Mouse (Mus musculus) ES-E14 (cell line): Measurements from ENCODE around the gene Klk1b5. TPM values are rescaled to one million over a fixed set of nuclear protein-coding genes. Genes with fewer than 3 reads are reported as not detected.

Experiments used
- DNase-seq: peaks from one replicate; pipeline ENCODE4 v3.0.0-alpha.2; 2013; ENCODE audit warnings: low read depth, low spot score
- H3K27ac ChIP-seq: 2 replicates; pipeline ENCODE4 v1.5.1; 2012; ENCODE audit warnings: low read depth, mild to moderate bottlenecking, low read length, moderate library complexity, mixed read lengths; ENCODE audit not compliant: poor library complexity, insufficient read depth, severe bottlenecking
- H3K36me3 ChIP-seq: 2 replicates; pipeline ENCODE4 v1.6.1; 2012; ENCODE audit warnings: mild to moderate bottlenecking, low read length, moderate library complexity, mixed read lengths; ENCODE audit not compliant: control insufficient read depth, poor library complexity, insufficient read depth, severe bottlenecking
- H3K4me1 ChIP-seq, 2 experiments: fragments of 150-350 bp in 1 of 2; sonication (generic) in 1 of 2; 2 replicates each; pipeline ENCODE4 v1.6.1; 2012; ENCODE audit warnings: low read length in 2 of 2, mild to moderate bottlenecking in 1 of 2, mixed read lengths in 1 of 2; ENCODE audit not compliant: control insufficient read depth in 2 of 2, insufficient read depth in 2 of 2, poor library complexity in 1 of 2
- H3K4me3 ChIP-seq, 2 experiments: fragments of 150-350 bp in 1 of 2; sonication (generic) in 1 of 2; 2 replicates each; pipeline ENCODE4 v1.5.1; 2012; ENCODE audit warnings: low read length in 2 of 2, low read depth in 1 of 2, mild to moderate bottlenecking in 1 of 2, mixed read lengths in 1 of 2; ENCODE audit not compliant: insufficient read depth in 1 of 2, poor library complexity in 1 of 2, severe bottlenecking in 1 of 2
- H3K9ac ChIP-seq: 2 replicates; pipeline ENCODE4 v1.6.1; 2012; ENCODE audit warnings: low read depth, mild to moderate bottlenecking, low read length, mixed read lengths; ENCODE audit not compliant: poor library complexity, insufficient read depth, severe bottlenecking
- H3K9me3 ChIP-seq: fragments of 150-350 bp; sonication (generic); 2 replicates; pipeline ENCODE4 v1.6.1; 2012; ENCODE audit warnings: low read depth, mild to moderate bottlenecking, low read length; ENCODE audit not compliant: control insufficient read depth, insufficient read depth
- CHD2 ChIP-seq: IDR thresholded peaks from 2 replicates; pipeline ENCODE4 v1.6.1; 2014; ENCODE audit warnings: mild to moderate bottlenecking, low read depth, low read length, inconsistent platforms
- HCFC1 ChIP-seq: IDR thresholded peaks from 2 replicates; pipeline ENCODE4 v1.6.1; 2012; ENCODE audit warnings: low read length, inconsistent platforms, borderline replicate concordance; ENCODE audit not compliant: insufficient read depth
- MAFK ChIP-seq: IDR thresholded peaks from 2 replicates; pipeline ENCODE4 v1.6.1; 2014; ENCODE audit warnings: mild to moderate bottlenecking, low read depth, low read length, inconsistent platforms; ENCODE audit not compliant: insufficient read depth
- ZC3H11A ChIP-seq: IDR thresholded peaks from 2 replicates; pipeline ENCODE4 v1.6.1; 2012; ENCODE audit warnings: low read depth, mild to moderate bottlenecking, inconsistent platforms, low read length, borderline replicate concordance
- ZNF384 ChIP-seq: IDR thresholded peaks from 2 replicates; pipeline ENCODE4 v1.6.1; 2012; ENCODE audit warnings: low read depth, low read length, inconsistent platforms
- in situ Hi-C, 2 experiments: fragments of 600-800 bp; cut with MboI; formaldehyde crosslinking; loops; one replicate each; pipeline ENCODE4 v1.15.1; 2025; ENCODE audit warnings: low sequenced_read_pairs in 2 of 2, inconsistent platforms in 1 of 2; ENCODE audit not compliant: unreplicated experiment in 2 of 2
- total RNA-seq: library from RNA; depleted of rRNA; stranded (reverse); fragments of 300-350 nt; gene quantifications from 2 replicates; pipeline ENCODE4 v1.2.3, GENCODE M21; 2012

Gene Klk1b5
- total RNA-seq, 1 experiment: not detected

DNA sequence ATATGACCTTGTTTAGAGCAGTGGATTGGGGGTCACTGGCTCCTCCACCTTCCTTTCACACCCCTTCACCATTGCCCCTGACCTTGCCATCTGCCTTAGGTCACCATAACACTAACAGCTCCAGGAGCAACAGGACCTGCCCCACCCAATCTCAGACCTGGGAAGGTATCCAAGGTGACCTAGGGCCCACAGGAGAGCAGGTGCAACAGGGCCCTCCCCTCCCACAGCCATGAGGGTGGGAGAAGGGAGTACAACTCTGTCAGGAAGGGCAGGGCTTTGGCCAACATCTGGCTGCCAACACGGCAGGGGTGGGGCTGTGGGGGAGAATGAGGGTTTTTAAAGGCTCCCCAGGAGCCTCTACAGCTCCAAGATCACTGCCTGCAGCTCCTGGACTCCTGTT, 9.3 kb downstream of the Klk1b5 start, which contains the start of gene Klk1:
Gene Klk1 (plus strand): TSS at position 285 of the 400 bp plus-strand sequence.
- peaks cover 3 to 9% of the 10 kb centered on the region in 2 experiments; a peak in 2 of 4 replicates for H3K4me1 ChIP-seq
- no peaks in the 10 kb centered on the region for H3K36me3 ChIP-seq
- in situ Hi-C loops: no loop called here
- no peak within 1 kb of the TSS for H3K27ac ChIP-seq
- no peak within 1 kb of the TSS for H3K4me3 ChIP-seq
- H3K9ac ChIP-seq: no peak within 1 kb of the TSS
- TF ChIP-seq HCFC1: no peak
- TF ChIP-seq CHD2: no peak
- TF ChIP-seq ZNF384: no peak
- no peak for TF ChIP-seq MAFK
- TF ChIP-seq ZC3H11A: no peak
- no peaks in the 10 kb centered on the region for H3K9me3 ChIP-seq
- no peak for DNase-seq

DNA sequence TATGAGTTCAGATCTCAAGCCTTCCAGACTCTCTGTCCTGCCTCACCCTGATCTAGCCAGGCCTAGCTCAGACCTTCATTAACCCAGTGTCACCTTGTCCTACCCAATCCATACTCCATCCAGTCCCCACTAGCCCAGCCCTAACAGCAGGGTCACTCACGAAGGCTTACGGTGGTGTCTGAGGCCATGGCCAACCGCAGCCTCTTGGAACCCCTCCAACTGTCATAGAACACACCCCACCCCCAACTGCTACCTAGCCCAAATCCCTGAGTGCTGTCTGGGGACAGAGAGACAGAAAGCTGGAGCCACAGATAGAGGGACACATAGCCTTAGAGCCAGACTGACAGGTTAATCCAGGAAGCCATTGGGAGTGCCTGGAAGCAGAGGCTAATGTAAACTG, 20.2 kb downstream of the Klk1b5 start, which contains the start of gene Gm36864:
Gene Gm36864 (plus strand): TSS at position 269 of the 400 bp plus-strand sequence.
- TF ChIP-seq ZC3H11A (no peak), MAFK (no peak), CHD2 (no peak), HCFC1 (no peak), ZNF384 (no peak)
- Histone ChIP-seq H3K36me3 (no peaks in the 10 kb centered on the region), H3K4me3 (no peak within 1 kb of the TSS), H3K9me3 (no peaks in the 10 kb centered on the region), H3K9ac (no peak within 1 kb of the TSS), H3K4me1 (peaks cover 0 to 6% of the 10 kb centered on the region in 2 experiments; a peak in 1 of 4 replicates), H3K27ac (no peak within 1 kb of the TSS)
- DNase-seq: no peak
- in situ Hi-C loops: no loop called here

DNA sequence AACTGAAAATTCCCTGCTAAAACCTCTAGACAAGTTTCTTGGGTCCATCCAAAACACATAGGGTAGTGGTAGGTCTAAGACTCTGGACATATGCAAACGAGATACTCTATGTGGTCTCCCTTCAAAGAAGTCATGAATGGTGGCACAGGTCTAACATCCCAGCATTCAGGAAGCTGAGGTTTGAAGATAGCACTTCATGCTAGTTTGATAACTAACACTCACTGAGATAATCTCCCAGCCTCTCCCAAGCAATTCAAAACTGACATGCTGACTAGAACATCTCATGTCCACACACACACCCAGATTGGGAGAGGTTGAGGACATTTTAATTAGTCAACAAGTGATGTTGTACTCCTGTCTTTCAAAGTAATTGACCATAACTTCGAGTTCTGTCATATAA, 24.2 kb downstream of the Klk1b5 start:
- Histone ChIP-seq H3K27ac (no peak overlapping the region), H3K9me3 (no peaks in the 10 kb centered on the region), H3K4me1 (peaks cover 0 to 6% of the 10 kb centered on the region in 2 experiments; a peak in 1 of 4 replicates), H3K36me3 (no peaks in the 10 kb centered on the region; the same call in 1 of the 2 replicates), H3K9ac (no peak overlapping the region), H3K4me3 (no peak overlapping the region)
- TF ChIP-seq ZNF384: no peak
- no peak for TF ChIP-seq CHD2
- no peak for TF ChIP-seq HCFC1
- no peak for TF ChIP-seq MAFK
- TF ChIP-seq ZC3H11A: no peak
- DNase-seq: no peak
- in situ Hi-C loops: no loop called here

DNA sequence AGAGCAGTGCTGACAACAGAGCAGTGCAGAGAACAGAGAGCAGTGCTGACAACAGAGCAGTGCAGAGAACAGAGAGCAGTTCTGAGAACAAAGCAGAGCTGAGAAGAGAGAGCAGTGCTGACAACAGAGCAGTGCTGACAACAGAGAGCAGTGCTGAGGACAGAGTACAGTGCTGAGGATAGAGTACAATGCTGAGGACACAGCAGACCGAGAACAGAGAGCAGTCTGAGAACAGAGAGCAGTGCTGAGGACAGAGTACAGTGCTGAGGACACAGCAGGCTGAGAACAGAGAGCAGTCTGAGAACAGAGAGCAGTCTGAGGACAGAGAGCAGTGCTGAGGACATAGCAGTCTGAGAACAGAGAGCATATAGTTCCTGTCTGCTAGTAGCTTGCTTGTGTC, 25.0 kb downstream of the Klk1b5 start:
- H3K27ac ChIP-seq: peak overlapping the region; percentile 53; the same call in 1 of the 2 replicates
- DNase-seq: no peak
- no peak for TF ChIP-seq ZC3H11A
- TF ChIP-seq HCFC1: no peak
- TF ChIP-seq MAFK: no peak
- no peak for TF ChIP-seq CHD2
- TF ChIP-seq ZNF384: no peak
- H3K9ac ChIP-seq: no peak overlapping the region
- H3K4me3 ChIP-seq: no peak overlapping the region
- peaks cover 0 to 9% of the 10 kb centered on the region in 2 experiments; a peak in 1 of 4 replicates for H3K4me1 ChIP-seq
- H3K36me3 ChIP-seq: no peaks in the 10 kb centered on the region; the same call in 1 of the 2 replicates
- in situ Hi-C loops: no loop called here
- no peaks in the 10 kb centered on the region for H3K9me3 ChIP-seq

DNA sequence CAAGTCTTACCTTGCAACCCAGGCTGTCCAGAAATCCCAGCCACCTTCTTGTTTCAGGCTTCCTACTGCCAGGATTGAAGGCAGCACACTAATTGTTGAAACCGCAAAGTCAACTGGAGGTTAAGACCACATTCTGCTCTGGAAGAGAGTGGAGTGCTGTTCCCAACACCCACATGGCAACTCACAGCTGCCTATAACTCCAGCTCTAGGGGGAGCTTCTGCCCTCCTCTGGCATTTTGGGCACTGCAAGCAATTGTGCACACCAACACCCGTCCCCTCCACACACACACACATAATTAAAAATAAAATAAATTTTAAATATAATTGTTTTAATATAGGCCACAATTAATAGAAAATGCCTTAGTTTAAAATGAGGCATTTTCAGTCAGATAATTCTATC, 25.4 kb downstream of the Klk1b5 start:
- Histone ChIP-seq H3K9me3 (no peaks in the 10 kb centered on the region), H3K27ac (no peak overlapping the region), H3K36me3 (no peaks in the 10 kb centered on the region; the same call in 1 of the 2 replicates), H3K9ac (no peak overlapping the region), H3K4me1 (peaks cover 0 to 5% of the 10 kb centered on the region in 2 experiments; a peak in 1 of 4 replicates), H3K4me3 (no peak overlapping the region)
- in situ Hi-C loops: no loop called here
- DNase-seq: no peak
- TF ChIP-seq HCFC1: no peak
- TF ChIP-seq ZNF384: no peak
- TF ChIP-seq ZC3H11A: no peak
- TF ChIP-seq CHD2: no peak
- TF ChIP-seq MAFK: no peak
